Mouse (Mus musculus): ENCODE measurements around the gene Gcgr.

- no peak for TF ChIP-seq CTCF (IDR thresholded peaks at IDR 0.05)
- TF ChIP-seq EP300 (IDR thresholded peaks at IDR 0.05), result no peak
Observed at GRCm38 (mm10) chr11:120580190-120580589, 49.7 kb downstream of the Gcgr start.

All from lung, postnatal 0 days (tissue).